Mouse (Mus musculus): Measurements from ENCODE around the gene 1700017N19Rik. TPM values are rescaled to one million over a fixed set of nuclear protein-coding genes. Genes with fewer than 3 reads are reported as not detected.

1700017N19Rik gene
- polyA plus RNA-seq, 1 experiment: 79.5 TPM

DNA sequence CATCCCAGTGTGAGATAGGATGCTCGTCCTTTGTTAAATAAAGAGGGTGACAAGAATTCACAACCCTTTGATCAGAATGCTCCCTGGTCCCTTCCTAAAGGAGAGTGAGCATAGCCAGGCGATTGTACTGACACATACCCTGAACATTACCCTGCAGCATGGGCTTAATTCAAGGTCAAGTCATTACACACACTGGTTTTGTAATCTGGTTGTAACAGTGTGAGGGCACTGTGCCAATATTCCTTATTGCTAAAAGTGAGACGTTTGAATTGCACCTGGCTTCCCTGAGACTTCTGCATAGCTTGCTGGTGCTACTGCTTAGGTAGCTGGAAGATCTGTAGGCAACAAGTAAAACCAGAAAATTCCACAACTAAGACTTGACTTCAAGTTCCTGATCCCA lies 6.1 kb upstream of the 1700017N19Rik start:
- no peak overlapping the region for H3K4me3 ChIP-seq (ENCODE audit: control insufficient read depth, low read depth, low read length)
- H3K27me3 ChIP-seq (ENCODE audit: control insufficient read depth, insufficient read depth, low read length): no peaks in the 10 kb centered on the region
- no peaks in the 10 kb centered on the region for H3K4me1 ChIP-seq (ENCODE audit: control insufficient read depth, insufficient read depth, low read length)
- TF ChIP-seq POLR2A (IDR thresholded peaks at IDR 0.05; ENCODE audit: control insufficient read depth, low read depth, low read length) (no peak), CTCF (IDR thresholded peaks at IDR 0.05; ENCODE audit: control insufficient read depth, insufficient read depth, insufficient replicate concordance, low read depth, low read length) (no peak)
- H3K27ac ChIP-seq (ENCODE audit: control insufficient read depth, insufficient read depth, low read depth, low read length): no peak overlapping the region
- H3K36me3 ChIP-seq (ENCODE audit: control insufficient read depth, insufficient read depth, low read length): 0 out of 2 replicates have a peak, but pooled peaks cover 1% of the 10 kb centered on the region

DNA sequence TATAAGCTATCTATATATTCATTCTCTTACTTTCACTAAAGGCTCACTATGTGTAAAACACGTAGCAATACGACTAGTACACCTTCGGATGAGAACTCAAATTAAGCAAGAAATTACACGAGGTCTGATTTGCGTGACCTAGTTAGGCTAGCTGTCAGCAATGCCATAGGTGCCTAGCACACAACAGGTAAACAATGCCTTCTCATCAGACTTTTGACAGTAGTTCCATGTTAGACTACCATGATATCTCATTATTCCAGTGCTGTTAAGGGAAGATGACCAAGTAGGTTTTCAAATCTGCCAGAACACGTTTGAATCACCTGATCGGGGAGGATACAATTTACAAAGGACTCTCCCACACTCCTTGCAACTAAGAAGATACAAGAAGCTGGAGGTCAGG lies 1.8 kb upstream of the 1700017N19Rik start:
- Histone ChIP-seq H3K4me3 (ENCODE audit: control insufficient read depth, low read depth, low read length) (peak overlapping the region; percentile 86), H3K4me1 (ENCODE audit: control insufficient read depth, insufficient read depth, low read length) (no peaks in the 10 kb centered on the region), H3K36me3 (ENCODE audit: control insufficient read depth, insufficient read depth, low read length) (0 out of 2 replicates have a peak, but pooled peaks cover 1% of the 10 kb centered on the region), H3K27me3 (ENCODE audit: control insufficient read depth, insufficient read depth, low read length) (no peaks in the 10 kb centered on the region), H3K27ac (ENCODE audit: control insufficient read depth, insufficient read depth, low read depth, low read length) (peak overlapping the region; percentile 69)
- TF ChIP-seq CTCF (IDR thresholded peaks at IDR 0.05; ENCODE audit: control insufficient read depth, insufficient read depth, insufficient replicate concordance, low read depth, low read length) (no peak), POLR2A (IDR thresholded peaks at IDR 0.05; ENCODE audit: control insufficient read depth, low read depth, low read length) (no peak)

DNA sequence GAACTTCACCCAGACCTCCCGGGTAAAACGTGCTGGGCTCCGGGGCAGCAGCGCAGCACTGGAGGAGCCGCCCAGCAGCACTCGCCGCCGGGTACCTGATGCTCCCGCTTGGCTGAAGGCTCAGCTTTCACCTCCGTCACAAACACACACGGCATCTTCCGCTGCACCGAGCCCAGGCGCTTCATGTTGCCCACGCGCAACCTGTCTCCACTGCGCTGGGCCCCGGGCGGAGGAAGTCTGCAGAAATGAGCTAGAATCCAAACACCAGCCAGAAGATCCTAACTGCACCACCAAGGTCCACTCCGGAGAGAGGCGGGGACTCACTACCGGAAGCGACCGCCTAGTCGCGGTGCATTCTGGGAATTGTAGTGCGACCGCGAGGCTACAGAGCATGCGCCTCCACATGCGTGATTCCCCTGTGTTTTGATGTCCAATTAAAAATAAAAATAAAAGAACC lies 1.3 kb upstream of the 1700017N19Rik start:
- Histone ChIP-seq H3K27me3 (ENCODE audit: control insufficient read depth, insufficient read depth, low read length) (no peaks in the 10 kb centered on the region), H3K27ac (ENCODE audit: control insufficient read depth, insufficient read depth, low read depth, low read length) (peak overlapping the region; percentile 69), H3K4me1 (ENCODE audit: control insufficient read depth, insufficient read depth, low read length) (no peaks in the 10 kb centered on the region), H3K4me3 (ENCODE audit: control insufficient read depth, low read depth, low read length) (peak overlapping the region; percentile 86), H3K36me3 (ENCODE audit: control insufficient read depth, insufficient read depth, low read length) (0 out of 2 replicates have a peak, but pooled peaks cover 1% of the 10 kb centered on the region)
- TF ChIP-seq POLR2A (IDR thresholded peaks at IDR 0.05; ENCODE audit: control insufficient read depth, low read depth, low read length) (peak; percentile 83), CTCF (IDR thresholded peaks at IDR 0.05; ENCODE audit: control insufficient read depth, insufficient read depth, insufficient replicate concordance, low read depth, low read length) (no peak)

DNA sequence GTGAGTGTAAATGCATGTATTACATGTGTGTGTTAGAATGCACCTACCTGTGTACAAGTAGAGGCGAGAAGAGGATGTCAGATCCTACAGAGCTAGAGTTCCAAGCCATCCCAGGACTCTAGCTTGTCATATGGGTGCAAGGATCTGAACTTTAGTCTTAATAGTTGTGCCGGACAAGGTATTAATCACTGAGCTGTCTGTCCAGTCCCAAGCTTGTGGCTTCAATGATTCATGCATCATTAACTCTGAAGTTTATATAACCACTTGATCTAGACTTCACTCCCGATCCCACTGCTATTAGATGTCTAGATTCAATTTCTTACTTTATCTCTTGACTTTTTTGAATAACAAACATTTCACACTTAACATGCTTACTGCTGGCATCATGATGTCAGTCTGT lies 8.1 kb downstream of the 1700017N19Rik start:
- Histone ChIP-seq H3K4me1 (ENCODE audit: control insufficient read depth, insufficient read depth, low read length) (no peaks in the 10 kb centered on the region), H3K27ac (ENCODE audit: control insufficient read depth, insufficient read depth, low read depth, low read length) (no peak overlapping the region), H3K36me3 (ENCODE audit: control insufficient read depth, insufficient read depth, low read length) (no peaks in the 10 kb centered on the region), H3K4me3 (ENCODE audit: control insufficient read depth, low read depth, low read length) (no peak overlapping the region), H3K27me3 (ENCODE audit: control insufficient read depth, insufficient read depth, low read length) (no peaks in the 10 kb centered on the region)
- TF ChIP-seq CTCF (IDR thresholded peaks at IDR 0.05; ENCODE audit: control insufficient read depth, insufficient read depth, insufficient replicate concordance, low read depth, low read length) (no peak), POLR2A (IDR thresholded peaks at IDR 0.05; ENCODE audit: control insufficient read depth, low read depth, low read length) (no peak)

DNA sequence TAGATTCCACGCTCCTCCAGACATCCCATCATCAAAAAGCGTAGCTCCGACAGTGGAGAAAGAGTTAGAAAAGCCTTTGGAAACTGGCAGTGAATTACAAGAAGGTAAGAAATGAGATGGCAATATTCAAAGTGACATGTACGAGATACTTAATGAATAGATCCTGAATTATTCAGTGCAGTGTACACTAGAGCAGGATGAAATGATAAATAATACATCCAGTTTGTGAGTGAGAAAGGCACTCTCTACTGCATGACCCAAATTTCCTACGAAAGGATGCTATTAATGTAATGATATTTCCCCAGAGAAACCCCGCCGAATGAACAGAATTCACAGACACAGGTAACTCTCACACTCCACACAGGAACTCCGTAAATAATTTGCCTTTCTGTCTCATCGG lies 13.2 kb downstream of the 1700017N19Rik start:
- H3K4me3 ChIP-seq (ENCODE audit: control insufficient read depth, low read depth, low read length): no peak overlapping the region
- no peaks in the 10 kb centered on the region for H3K4me1 ChIP-seq (ENCODE audit: control insufficient read depth, insufficient read depth, low read length)
- no peaks in the 10 kb centered on the region for H3K27me3 ChIP-seq (ENCODE audit: control insufficient read depth, insufficient read depth, low read length)
- TF ChIP-seq POLR2A (IDR thresholded peaks at IDR 0.05; ENCODE audit: control insufficient read depth, low read depth, low read length) (no peak), CTCF (IDR thresholded peaks at IDR 0.05; ENCODE audit: control insufficient read depth, insufficient read depth, insufficient replicate concordance, low read depth, low read length) (no peak)
- no peaks in the 10 kb centered on the region for H3K36me3 ChIP-seq (ENCODE audit: control insufficient read depth, insufficient read depth, low read length)
- H3K27ac ChIP-seq (ENCODE audit: control insufficient read depth, insufficient read depth, low read depth, low read length): no peak overlapping the region

DNA sequence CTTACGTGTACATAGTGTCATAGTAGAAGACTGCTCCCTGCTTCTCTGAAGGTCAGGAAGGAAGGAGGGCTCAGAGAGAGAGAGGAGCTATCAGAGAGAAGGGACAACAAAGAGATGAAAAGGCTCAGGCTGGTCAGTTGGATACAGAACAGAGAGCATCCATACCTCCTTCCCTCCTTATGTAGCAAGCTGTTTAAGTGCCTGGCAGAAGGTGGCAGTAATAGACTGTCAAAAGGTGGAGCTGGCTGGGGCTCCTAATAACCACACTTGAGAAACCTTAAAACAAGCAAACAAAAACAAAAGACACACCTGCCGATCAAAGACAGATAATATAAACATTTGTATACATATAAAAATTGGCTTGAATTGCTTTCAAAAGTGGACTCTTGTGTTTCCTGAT lies 14.0 kb downstream of the 1700017N19Rik start:
- Histone ChIP-seq H3K36me3 (ENCODE audit: control insufficient read depth, insufficient read depth, low read length) (no peaks in the 10 kb centered on the region), H3K27me3 (ENCODE audit: control insufficient read depth, insufficient read depth, low read length) (no peaks in the 10 kb centered on the region), H3K4me3 (ENCODE audit: control insufficient read depth, low read depth, low read length) (no peak overlapping the region), H3K4me1 (ENCODE audit: control insufficient read depth, insufficient read depth, low read length) (no peaks in the 10 kb centered on the region), H3K27ac (ENCODE audit: control insufficient read depth, insufficient read depth, low read depth, low read length) (no peak overlapping the region)
- TF ChIP-seq POLR2A (IDR thresholded peaks at IDR 0.05; ENCODE audit: control insufficient read depth, low read depth, low read length) (no peak), CTCF (IDR thresholded peaks at IDR 0.05; ENCODE audit: control insufficient read depth, insufficient read depth, insufficient replicate concordance, low read depth, low read length) (no peak)

DNA sequence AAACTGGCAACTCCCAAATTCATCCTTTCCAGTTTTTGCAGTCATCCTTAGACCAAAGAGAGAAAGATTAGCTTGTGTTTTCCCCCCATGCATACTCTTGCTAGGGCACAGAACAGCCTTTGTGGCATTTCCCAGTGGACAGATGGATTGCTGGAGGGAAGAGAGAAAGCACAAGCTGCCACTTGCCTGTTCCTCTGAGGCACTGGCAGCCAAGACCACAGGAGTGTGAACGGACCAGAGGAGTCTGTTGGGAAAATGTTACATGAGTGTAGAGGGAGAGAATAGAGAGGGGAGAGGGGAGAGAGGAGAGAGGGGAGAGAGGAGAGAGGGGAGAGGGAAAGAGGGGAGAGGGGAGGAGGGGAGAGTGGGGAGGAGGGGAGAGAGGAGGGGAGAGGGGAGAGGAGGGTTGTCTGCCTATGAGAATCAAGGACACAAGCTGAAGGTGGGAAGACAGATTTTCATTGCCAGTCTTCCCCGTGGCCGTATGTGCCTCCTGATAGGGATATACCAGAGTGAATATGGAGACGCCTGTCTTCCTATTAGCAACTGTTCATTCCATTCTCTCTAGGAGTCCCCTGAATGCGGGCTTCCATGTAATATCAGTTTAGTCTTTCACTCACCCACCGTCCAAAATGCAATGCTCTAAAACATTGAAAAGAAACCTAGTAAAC lies 27.1 kb downstream of the 1700017N19Rik start:
- TF ChIP-seq POLR2A (IDR thresholded peaks at IDR 0.05; ENCODE audit: control insufficient read depth, low read depth, low read length) (no peak), CTCF (IDR thresholded peaks at IDR 0.05; ENCODE audit: control insufficient read depth, insufficient read depth, insufficient replicate concordance, low read depth, low read length) (no peak)
- peaks cover 4% of the 10 kb centered on the region for H3K4me1 ChIP-seq (ENCODE audit: control insufficient read depth, insufficient read depth, low read length)
- no peak overlapping the region for H3K4me3 ChIP-seq (ENCODE audit: control insufficient read depth, low read depth, low read length)
- no peaks in the 10 kb centered on the region for H3K36me3 ChIP-seq (ENCODE audit: control insufficient read depth, insufficient read depth, low read length)
- H3K27ac ChIP-seq (ENCODE audit: control insufficient read depth, insufficient read depth, low read depth, low read length): no peak overlapping the region
- H3K27me3 ChIP-seq (ENCODE audit: control insufficient read depth, insufficient read depth, low read length): no peaks in the 10 kb centered on the region

All from testis, adult 2 months (tissue).